Mouse (Mus musculus) myocyte (in vitro differentiated cells): ENCODE results near the gene Gnpnat1.

Experiments
- CEBPB ChIP-seq: IDR thresholded peaks from 2 replicates; pipeline ENCODE4 v1.6.1; 2011; ENCODE audit warnings: mild to moderate bottlenecking, moderate library complexity; ENCODE audit not compliant: poor library complexity, insufficient read depth, severe bottlenecking
- E2F4 ChIP-seq: IDR thresholded peaks from one replicate; pipeline ENCODE4 v1.6.1; 2011; ENCODE audit warnings: mild to moderate bottlenecking, control low read depth, moderate library complexity; ENCODE audit not compliant: insufficient read depth
- MAX ChIP-seq: IDR thresholded peaks from one replicate; pipeline ENCODE4 v1.6.1; 2011; ENCODE audit warnings: low read depth, mild to moderate bottlenecking, control low read depth
- MYOD1 ChIP-seq, 3 experiments: IDR thresholded peaks; one replicate each; pipeline ENCODE4 v1.6.1; 2011; ENCODE audit warnings: control low read depth in 2 of 3, low read depth in 2 of 3, mild to moderate bottlenecking in 2 of 3, moderate library complexity in 1 of 3; ENCODE audit not compliant: insufficient read length in 2 of 3, control insufficient read depth in 1 of 3
- MYOG ChIP-seq, 3 experiments: IDR thresholded peaks; one replicate each; pipeline ENCODE4 v1.6.1; 2011; ENCODE audit warnings: control low read depth in 2 of 3, low read depth in 2 of 3, mild to moderate bottlenecking in 2 of 3; ENCODE audit not compliant: insufficient read length in 2 of 3, control insufficient read depth in 1 of 3, insufficient read depth in 1 of 3
- POLR2A ChIP-seq: IDR thresholded peaks from one replicate; pipeline ENCODE4 v1.6.1; 2011; ENCODE audit warnings: low read depth, mild to moderate bottlenecking, control low read depth, moderate library complexity; ENCODE audit not compliant: insufficient read length
- POLR2AphosphoS2 ChIP-seq: IDR thresholded peaks from one replicate; pipeline ENCODE4 v1.6.1; 2011; ENCODE audit warnings: low read depth, control low read depth; ENCODE audit not compliant: insufficient read length
- SRF ChIP-seq: IDR thresholded peaks from one replicate; pipeline ENCODE4 v1.6.1; 2011; ENCODE audit warnings: low read depth; ENCODE audit not compliant: control insufficient read depth, insufficient read length
- TCF12 ChIP-seq: IDR thresholded peaks from one replicate; pipeline ENCODE4 v1.6.1; 2011; ENCODE audit warnings: mild to moderate bottlenecking, control low read depth; ENCODE audit not compliant: poor library complexity, insufficient read depth, severe bottlenecking
- TCF3 ChIP-seq: IDR thresholded peaks from one replicate; pipeline ENCODE4 v1.6.1; 2011; ENCODE audit warnings: low read depth, control low read depth; ENCODE audit not compliant: insufficient read length
- USF1 ChIP-seq: IDR thresholded peaks from one replicate; pipeline ENCODE4 v1.6.1; 2011; ENCODE audit warnings: low read depth, mild to moderate bottlenecking, control low read depth, moderate library complexity

DNA sequence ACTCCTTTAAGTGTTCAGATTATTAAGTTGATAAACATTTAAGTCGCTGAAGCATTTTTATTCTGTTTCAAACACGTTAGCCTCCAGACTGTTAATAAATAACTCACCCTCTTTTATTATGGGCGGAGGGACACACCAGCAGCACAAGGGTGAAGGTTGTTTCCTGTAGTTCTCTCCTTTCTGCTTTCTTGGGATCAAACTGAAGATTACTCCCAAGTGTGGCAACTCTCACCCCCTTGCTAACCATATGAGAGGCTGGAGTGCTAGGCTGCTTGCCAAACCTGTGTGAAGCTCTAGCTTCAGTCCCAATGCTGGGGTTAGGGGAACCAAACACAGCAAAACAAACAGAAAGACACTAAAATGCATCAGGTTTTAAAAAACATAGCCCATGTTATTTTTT, 25.9 kb downstream of the Gnpnat1 start:
- TF ChIP-seq POLR2A (no peak), POLR2AphosphoS2 (no peak), CEBPB (no peak), MYOG (IDR thresholded peaks at IDR 0.05; ENCODE audit: control insufficient read depth in 1 of 3, insufficient read depth in 1 of 3, insufficient read length in 2 of 3, low read depth in 2 of 3) (no peak), USF1 (no peak), E2F4 (no peak), TCF12 (no peak), MAX (no peak), SRF (no peak), TCF3 (no peak), MYOD1 (IDR thresholded peaks at IDR 0.05; ENCODE audit: control insufficient read depth in 1 of 3, insufficient read length in 2 of 3, low read depth in 2 of 3) (no peak)
